ENCODE assay signal across 8 mouse cellular contexts in the genomic region with DNA sequence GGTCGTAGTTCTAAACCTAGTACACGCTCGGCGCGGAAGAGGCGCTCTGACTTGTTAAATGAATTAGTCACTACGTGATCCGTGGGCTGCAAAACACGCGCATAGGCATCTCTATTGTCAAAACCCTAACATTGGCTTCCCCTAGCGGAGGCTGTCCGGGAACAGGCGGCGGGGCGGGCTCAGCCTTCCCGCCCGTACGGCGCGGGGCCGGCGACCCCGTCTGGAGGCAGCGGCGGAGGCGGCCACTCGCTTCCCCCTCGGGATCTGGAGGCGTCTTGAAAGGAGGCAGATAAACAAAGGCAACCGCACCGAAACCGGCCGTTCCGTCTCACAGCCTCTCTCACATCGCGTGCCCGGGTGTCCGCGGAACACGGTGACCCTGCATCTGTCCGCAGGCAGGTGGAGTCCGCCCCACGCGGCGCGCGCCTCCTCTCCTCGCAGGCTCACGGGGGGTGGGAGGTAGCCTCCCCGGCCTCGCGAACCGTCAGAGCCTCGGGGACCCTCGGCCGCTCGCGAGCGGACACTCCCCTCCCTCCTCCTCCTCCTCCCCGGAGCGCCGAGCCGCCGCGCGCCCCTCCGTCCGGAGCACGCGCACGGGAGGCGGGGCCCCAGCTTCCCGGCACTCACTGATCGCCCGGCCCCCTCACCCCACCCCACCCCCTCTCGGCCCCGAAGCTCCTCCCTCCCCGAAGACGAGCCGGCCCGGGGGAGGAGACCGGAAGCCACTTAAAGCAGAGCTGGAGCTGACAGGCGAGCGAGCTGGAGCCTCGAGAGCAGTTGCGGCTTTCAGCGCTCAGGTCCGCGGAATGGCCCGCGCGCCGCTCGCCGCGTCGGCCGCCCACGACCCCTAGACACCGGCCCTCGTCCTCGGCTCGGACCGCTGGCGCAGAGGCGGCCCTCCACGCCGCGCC. TPM values are rescaled to one million over a fixed set of nuclear protein-coding genes. Genes with fewer than 3 reads are reported as not detected.
DNase-seq lines count a peak whose midpoint lies in the region; ATAC-seq and TF ChIP-seq lines count a peak whose summit lies in the region.

TSS of gene Tiparp (plus strand) at position 720 of the 911 bp plus-strand sequence.

- H3K9ac ChIP-seq in lung, postnatal 0 days (replicated peaks; ENCODE audit: low read depth) = peak within 1 kb of the TSS; percentile 84

- DNase-seq in MN1 (ENCODE audit: low spot score) = peak; percentile 97
- DNase-seq in cerebellum, adult 9-10 months = peak; percentile 86
- DNase-seq in hindbrain, embryonic 10.5 days (ENCODE audit: low spot score) = peak; percentile 96
- DNase-seq in layer of hippocampus, adult 9-11 months = peak; percentile 91
- peak; percentile 98 for DNase-seq in lung, postnatal 0 days (ENCODE audit: low spot score)
- peak; percentile 85 for DNase-seq in ovary, postnatal 14 days (ENCODE audit: low spot score)
- DNase-seq in thymus, postnatal 14 days = peak; percentile 95

- peaks cover 20% of the 10 kb centered on the region for H3K36me3 ChIP-seq in hindbrain, embryonic 10.5 days
- H3K36me3 ChIP-seq in lung, postnatal 0 days (ENCODE audit: insufficient read depth, low read length) = no peaks in the 10 kb centered on the region

- H3K27me3 ChIP-seq in hindbrain, embryonic 10.5 days (ENCODE audit: insufficient read depth, poor library complexity, severe bottlenecking) = peaks cover 4% of the 10 kb centered on the region; the same call in 1 of the 2 replicates
- H3K27me3 ChIP-seq in lung, postnatal 0 days (replicated peaks; ENCODE audit: insufficient read depth, low read length) = no peaks in the 10 kb centered on the region

- ATAC-seq in frontal cortex, adult (ENCODE audit: low TSS enrichment) = peak; percentile 91
- ATAC-seq in lung, postnatal 0 days = peak; percentile 93

- H3K9me3 ChIP-seq in hindbrain, embryonic 10.5 days = no peaks in the 10 kb centered on the region
- H3K9me3 ChIP-seq in lung, postnatal 0 days (ENCODE audit: low read length) = no peaks in the 10 kb centered on the region

- H3K4me2 ChIP-seq in lung, postnatal 0 days (replicated peaks; ENCODE audit: low read depth, low read length) = peak within 1 kb of the TSS; percentile 62

- TF ChIP-seq EP300 in lung, postnatal 0 days (IDR thresholded peaks at IDR 0.05) = 0 out of 2 replicates have a peak, but pooled peaks have one; percentile 1

- H3K27ac ChIP-seq in hindbrain, embryonic 10.5 days = peak within 1 kb of the TSS; percentile 99
- H3K27ac ChIP-seq in lung, postnatal 0 days (ENCODE audit: low read length) = peak within 1 kb of the TSS; percentile 98

- under 1% methylated on average over 103 of the region's 109 CpGs for WGBS in hindbrain, embryonic 10.5 days
- WGBS in lung, postnatal 0 days = 1% methylated on average over 85 of the region's 109 CpGs

- H3K4me1 ChIP-seq in hindbrain, embryonic 10.5 days (replicated peaks) = peaks cover 6% of the 10 kb centered on the region
- H3K4me1 ChIP-seq in lung, postnatal 0 days (ENCODE audit: insufficient read depth, low read depth, low read length) = no peaks in the 10 kb centered on the region

- peak within 1 kb of the TSS; percentile 91 for H3K4me3 ChIP-seq in hindbrain, embryonic 10.5 days
- H3K4me3 ChIP-seq in lung, postnatal 0 days (ENCODE audit: low read depth, low read length) = peak within 1 kb of the TSS; percentile 95

- peak; percentile 68 for TF ChIP-seq CTCF in lung, postnatal 0 days (IDR thresholded peaks at IDR 0.05)

RNA-seq across cellular contexts. Expression of gene Tiparp, which starts in this region (rescaled TPM):
- 36.2 and 47.8 TPM in 2 replicates for polyA plus RNA-seq in hindbrain, embryonic 10.5 days (2016; fragmentation: Nextera tagmentation; extraction: Ambion mirVana)
- 45.1 and 45.3 TPM in 2 replicates for polyA plus RNA-seq in lung, postnatal 0 days (2015; fragmentation: Nextera tagmentation; extraction: Ambion mirVana)

Comparison
In these comparisons a context has a peak if more than half of its experiments do, and no peak if none do; other contexts are left out.
1. Peak in every context shown above with its lines: DNase-seq, ATAC-seq, H3K4me3 ChIP-seq and H3K27ac ChIP-seq.